Mouse (Mus musculus): ENCODE data around the gene Taok3.

Taok3 gene

DNA sequence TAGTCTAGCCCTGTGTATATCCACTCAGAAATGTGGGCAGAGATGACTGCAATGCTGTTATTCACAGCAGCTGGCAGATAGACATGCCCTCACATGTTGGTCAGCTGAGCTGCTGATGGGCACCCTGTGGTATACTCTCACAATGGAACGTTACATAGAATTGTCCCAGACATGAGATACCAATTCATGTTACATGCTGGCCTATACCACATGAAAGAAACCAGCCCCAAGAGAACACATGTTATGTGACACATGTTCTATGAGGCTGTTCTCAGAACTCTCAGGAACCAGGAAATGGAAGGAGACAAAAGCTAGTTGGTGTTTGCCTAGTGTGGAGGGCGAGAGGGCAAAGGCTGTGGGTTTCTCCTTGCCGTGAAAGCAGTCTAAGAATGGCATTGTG is 62.5 kb downstream of the Taok3 start:
- no peak for DNase-seq (ENCODE audit: low spot score)

DNA sequence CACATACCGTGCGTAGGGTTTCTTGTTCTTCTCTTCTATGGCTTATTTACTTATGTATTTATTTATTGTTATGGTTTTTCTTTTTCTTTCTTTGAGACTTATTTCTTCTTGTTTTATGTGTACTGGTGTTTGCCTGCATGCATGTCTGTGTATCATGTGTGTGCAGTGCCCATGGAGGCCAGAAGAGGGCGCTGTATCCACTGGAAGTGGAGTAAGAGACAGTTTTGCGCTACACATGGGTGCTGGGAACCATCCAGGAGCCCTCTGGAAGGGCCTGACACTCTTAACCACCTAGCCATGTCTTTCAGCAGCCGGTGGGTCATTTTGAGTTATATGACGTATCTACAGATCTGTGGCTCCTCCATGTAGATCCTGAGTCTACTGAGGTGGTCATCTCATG is 64.9 kb downstream of the Taok3 start:
- no peak for DNase-seq (ENCODE audit: low spot score)

GRCm38 (mm10) chr5:117185673-117186072 is 65.7 kb downstream of the Taok3 start:
- DNase-seq (ENCODE audit: low spot score) = no peak

DNA sequence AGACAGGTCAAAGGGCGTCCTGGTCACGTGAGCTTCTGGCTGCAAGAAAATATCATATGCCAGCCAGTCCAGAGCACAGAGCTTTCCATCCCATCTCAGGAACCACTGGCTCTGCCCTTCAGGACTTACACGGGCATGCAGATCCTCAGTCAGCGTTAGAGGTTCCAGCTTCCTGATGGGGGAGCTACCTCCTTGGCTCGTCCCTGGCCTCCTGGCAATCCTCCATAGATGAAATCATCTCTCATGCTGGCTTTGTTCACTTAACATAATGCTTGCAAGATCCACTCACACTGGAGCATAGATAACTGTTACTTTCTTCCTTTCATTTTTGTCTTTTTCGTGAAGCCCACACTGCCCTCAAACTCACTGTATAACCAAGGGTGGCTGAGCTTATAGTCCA is 72.1 kb downstream of the Taok3 start:
- DNase-seq (ENCODE audit: low spot score) = peak; percentile 40

- no peak for DNase-seq (ENCODE audit: low spot score)
Observed at GRCm38 (mm10) chr5:117193748-117194147, 73.8 kb downstream of the Taok3 start.

DNA sequence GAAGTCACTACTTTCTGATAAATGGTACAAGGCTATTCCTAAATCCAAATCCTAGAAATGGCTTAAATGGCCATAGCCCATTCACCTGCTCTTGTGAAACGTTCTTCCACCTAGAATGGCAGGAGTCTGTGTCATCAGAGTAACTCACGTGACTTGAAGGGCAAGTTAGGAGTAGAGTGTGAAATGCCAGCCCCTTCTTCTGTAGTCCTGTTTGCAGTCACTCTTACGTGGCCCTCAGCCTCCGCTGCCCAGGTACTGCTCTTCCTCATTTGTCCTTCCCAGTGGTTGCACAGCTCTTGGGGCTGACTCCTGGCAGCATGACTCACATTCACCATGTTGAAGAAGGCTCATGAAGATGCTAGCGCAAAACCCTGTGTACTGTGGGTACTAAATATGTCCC is 74.7 kb downstream of the Taok3 start:
- no peak for DNase-seq (ENCODE audit: low spot score)

DNA sequence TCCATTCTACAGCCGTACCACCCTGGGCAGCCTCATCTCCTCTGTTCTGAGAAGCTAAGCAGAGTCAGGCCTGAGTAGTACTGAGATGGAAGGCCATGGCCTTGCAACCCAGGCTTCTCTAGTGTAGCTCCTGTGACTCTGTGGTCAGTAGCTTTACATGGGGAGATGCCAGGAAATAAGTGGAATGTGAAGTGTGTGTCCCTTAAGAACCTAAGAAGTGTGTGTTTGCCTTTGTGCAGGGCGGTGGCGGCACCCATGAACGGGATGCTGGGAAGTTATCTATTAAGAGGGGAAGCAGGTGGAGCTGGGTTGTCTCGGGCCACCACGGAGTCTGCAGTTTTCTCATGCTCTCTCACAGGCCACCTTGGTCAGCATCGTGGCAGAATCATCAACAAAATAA is 76.6 kb downstream of the Taok3 start:
- DNase-seq (ENCODE audit: low spot score) = no peak

DNA sequence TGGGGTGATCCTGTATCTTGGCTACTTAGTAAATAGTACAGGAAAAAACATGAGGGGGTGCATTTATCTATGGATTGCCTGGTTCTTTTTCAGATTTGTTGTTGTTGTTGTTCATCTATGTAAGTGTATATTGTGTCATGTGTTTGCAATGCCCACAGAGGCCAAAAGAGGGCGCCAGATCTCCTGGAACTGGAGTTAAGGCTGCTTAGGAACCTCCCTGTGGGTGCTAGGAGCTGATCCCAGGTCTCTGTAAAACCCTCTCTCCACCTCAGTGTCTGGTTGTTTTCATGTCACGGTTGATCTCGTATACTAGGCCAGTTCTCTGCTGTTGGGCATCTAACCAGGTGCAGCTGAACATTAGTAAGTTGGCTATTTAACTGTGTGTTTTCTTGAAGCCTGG is 78.5 kb downstream of the Taok3 start:
- no peak for DNase-seq (ENCODE audit: low spot score)

DNA sequence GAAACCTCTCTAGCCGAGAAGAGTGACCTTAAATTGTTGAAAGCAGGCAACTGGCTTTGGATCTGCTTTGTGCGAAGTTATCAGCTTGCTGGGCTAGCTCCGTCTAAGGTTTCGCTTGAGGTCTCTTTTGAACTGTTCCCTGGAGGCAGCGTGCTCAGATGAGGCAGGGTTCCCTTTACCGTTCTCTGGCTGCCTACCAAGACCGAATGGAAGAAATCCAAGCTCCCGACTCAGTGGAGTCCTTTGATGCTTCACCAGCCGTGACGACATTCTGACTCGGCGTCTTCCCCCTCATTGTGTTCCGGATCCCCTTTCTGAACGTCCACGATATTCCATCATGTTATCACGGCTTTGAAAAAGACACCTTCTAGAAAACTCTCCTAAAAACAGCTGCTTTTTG is 87.4 kb downstream of the Taok3 start:
- no peak for DNase-seq (ENCODE audit: low spot score)

DNA sequence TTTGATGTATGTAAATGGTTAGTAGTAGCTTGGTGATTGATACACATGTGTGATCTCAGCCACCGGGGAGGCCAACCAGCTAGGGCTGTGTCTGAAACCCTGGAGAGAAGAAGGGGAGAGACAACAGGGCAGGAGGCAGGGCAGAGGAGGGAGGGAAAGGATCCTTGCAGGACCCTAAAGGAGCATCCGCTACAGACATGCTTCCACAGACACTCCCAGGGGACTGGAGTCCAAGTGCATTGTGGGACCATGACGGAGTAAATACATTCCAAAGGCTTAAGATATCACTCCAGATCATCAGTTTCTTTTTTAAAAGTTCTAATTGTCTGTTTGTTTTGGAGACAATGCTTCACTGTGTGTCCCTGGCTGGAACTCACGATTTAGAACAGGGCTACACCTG is 94.1 kb downstream of the Taok3 start:
- no peak for DNase-seq (ENCODE audit: low spot score)

GRCm38 (mm10) chr5:117231059-117231458 is 111.1 kb downstream of the Taok3 start:
- DNase-seq (ENCODE audit: low spot score) = no peak

GRCm38 (mm10) chr5:117236540-117236939 is 116.6 kb downstream of the Taok3 start:
- no peak for DNase-seq (ENCODE audit: low spot score)

GRCm38 (mm10) chr5:117239106-117239505 is 119.2 kb downstream of the Taok3 start:
- no peak for DNase-seq (ENCODE audit: low spot score)

DNA sequence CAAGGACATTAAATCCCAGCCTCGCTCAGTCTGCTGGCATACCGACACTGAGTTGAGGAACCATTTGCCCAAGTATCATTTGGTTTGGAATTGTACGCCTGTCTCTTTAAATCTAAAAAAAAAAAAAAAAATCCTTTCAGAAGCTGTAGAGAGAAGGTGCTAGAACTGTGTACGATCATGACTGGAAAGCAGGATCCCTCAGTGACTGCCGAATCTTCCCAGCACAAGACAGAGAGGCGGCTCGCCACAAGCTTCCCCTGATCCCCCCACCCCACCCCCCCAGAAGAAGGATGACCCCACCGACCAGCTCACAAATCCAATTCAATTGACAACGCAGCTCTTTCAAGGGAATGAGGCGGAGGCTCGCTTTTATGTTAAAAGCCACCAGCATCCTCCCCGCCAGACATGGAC is 120.4 kb downstream of the Taok3 start:
- DNase-seq (ENCODE audit: low spot score) = peak; percentile 19

GRCm38 (mm10) chr5:117240761-117241322 is 120.9 kb downstream of the Taok3 start:
- DNase-seq (ENCODE audit: low spot score) = peak; percentile 37

DNA sequence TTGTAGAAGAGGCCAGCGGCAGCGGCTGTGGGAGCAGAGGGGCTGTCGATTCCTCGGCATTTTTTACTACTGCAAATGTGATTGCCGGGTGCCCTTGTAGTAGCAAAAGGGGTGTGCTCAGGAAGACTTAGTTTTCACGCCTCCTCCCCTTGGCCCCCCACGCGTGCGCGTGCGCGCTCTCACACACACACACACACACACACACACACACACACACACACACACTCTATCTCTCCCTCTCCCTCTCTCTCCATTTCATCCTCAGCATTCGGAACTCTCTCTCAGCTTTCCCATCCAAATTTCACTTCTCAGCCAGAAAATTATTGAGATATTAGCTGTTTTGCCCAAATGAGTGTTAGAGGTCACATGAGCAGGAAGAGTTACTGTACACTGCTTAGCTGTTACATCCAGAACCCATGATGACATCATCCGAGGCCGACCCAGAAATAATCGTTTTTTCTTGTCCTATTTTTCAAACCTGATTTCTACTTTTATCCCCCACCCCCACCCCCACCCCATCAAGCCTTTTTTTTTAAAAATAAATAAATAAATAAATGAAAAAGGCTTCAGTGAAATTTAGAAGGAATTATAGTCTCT is 122.1 kb downstream of the Taok3 start:
- no peak for DNase-seq (ENCODE audit: low spot score)

DNA sequence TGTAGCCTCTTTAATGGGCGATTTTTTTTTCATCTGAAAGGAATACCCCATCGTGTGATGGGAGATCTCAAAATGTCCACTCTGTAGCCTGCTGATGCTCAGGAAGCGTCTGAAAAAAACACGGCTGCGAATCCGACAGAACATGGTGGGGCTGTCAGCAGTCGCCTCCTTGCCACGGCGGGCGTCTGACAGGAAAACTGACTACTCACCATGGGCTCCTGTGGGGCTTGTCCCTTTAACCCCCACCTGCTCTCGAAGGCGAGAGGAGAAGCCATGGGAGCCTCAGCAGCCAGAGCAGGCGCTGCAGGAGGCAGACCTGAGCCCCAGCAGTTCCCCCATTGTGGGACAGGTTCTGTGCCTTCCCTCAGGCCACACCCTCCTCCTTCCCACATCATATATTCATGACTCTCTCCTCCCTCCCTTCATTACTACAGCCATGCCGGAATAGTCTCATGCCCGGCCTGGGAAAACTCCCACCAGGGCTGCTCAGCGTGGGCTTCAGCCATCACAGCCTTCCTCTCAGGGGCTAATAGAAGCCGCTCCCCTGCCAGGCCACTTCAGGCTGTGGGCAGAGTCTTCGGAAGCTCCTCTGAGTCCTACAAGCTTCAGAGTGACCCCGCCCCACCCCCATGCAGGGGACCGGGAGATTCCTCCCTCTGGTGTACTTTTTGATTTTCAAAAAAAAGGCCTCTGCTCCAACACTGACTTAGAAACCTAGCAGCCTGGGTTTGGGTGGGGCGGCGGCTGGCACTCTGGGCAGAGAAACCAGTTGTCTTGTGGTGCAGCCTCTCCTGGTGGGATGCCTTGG is 122.9 kb downstream of the Taok3 start:
- no peak for DNase-seq (ENCODE audit: low spot score)

- DNase-seq (ENCODE audit: low spot score) = no peak
Observed at GRCm38 (mm10) chr5:117245170-117245569, 125.2 kb downstream of the Taok3 start.

GRCm38 (mm10) chr5:117248351-117248750 is 128.4 kb downstream of the Taok3 start:
- DNase-seq (ENCODE audit: low spot score) = no peak

DNA sequence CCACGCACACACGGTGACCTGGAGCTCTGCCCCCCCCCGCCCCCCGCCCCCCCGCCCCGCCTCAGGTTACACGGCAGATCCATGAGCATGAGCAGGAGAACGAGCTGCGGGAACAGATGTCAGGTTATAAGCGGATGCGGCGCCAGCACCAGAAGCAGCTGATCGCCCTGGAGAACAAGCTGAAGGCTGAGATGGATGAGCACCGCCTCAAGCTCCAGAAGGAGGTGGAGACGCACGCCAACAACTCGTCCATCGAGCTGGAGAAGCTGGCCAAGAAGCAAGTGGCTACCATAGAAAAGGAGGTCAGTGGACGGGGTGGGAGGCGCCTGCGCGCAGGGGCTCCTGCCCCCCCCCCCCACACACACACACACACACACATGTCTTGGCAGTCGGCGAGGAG is 130.9 kb downstream of the Taok3 start:
- no peak for DNase-seq (ENCODE audit: low spot score)

DNA sequence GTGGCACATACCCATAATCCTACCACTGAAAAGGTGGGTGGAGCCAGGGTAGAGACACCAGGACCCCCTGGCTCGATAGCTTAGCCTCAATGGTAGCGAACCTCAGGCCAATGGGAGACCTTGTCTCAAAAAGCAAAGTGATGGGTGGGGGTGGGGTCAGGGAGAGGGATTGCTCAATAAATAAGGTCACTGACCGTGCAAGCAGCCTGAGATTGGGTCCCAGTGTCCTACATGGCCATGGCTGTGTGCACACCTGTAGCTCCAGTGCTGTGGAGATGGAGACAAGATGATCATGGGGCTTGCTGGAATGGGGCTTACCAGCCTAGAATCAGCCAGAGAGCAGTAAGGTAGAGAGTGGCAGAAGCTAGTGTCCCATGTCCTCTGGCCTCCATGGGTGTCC is 131.8 kb downstream of the Taok3 start:
- no peak for DNase-seq (ENCODE audit: low spot score)

DNA sequence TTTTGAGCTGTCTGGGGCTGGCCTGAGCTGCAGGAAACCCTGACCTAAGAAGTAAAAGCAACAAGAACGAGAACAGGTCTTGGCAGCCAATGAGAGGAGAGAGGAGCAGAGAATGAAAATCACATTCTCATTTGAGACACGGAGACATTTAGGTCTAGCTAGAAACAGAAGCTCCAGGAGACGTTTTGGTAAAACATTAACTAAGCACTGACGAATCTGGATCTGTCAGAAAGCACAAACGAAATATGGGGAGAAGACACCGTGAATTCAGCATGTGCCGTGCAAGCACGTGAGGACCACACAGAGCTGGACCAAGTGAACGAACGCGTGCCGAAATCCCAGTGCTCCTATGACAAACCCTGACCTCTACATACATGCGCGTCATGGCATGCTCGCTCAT is 138.3 kb downstream of the Taok3 start:
- DNase-seq (ENCODE audit: low spot score) = no peak

DNA sequence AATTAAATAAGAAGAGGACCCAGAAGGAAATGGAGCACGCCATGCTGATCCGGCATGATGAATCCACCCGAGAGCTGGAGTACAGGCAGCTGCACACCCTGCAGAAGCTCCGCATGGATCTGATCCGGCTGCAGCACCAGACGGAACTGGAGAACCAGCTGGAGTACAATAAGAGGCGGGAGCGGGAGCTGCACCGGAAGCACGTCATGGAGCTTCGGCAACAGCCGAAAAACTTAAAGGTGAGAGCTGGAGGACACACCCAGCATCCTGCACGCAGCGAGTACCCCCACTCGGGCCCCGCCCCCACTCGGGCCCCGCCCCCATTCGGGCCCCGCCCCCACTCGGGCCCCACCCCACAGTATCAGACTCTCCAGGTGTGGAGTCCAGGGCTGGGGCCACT is 143.6 kb downstream of the Taok3 start:
- DNase-seq (ENCODE audit: low spot score) = no peak

- DNase-seq (ENCODE audit: low spot score) = no peak
Observed at GRCm38 (mm10) chr5:117264701-117265100, 144.8 kb downstream of the Taok3 start.
